Mouse (Mus musculus) heart, adult 2 months (tissue): ENCODE results near the gene Zfp507. TPM values are rescaled to one million over a fixed set of nuclear protein-coding genes. Genes with fewer than 3 reads are reported as not detected.

Source experiments
- DNase-seq, 2 experiments: peaks; one replicate each; pipeline ENCODE4 v3.0.0; 2021
- H3K27ac ChIP-seq: fragments of 200-600 bp; 2 replicates; pipeline ENCODE4 v1.8.1; 2022
- H3K27me3 ChIP-seq: fragments of 200-500 bp; 2 replicates; pipeline ENCODE4 v1.6.1; 2012; ENCODE audit warnings: mild to moderate bottlenecking, low read length, inconsistent platforms, mixed read lengths; ENCODE audit not compliant: control insufficient read depth, insufficient read depth
- H3K36me3 ChIP-seq: fragments of 200-500 bp; 2 replicates; pipeline ENCODE4 v1.6.1; 2012; ENCODE audit warnings: low read length, inconsistent platforms; ENCODE audit not compliant: control insufficient read depth, insufficient read depth
- H3K4me1 ChIP-seq: fragments of 200-500 bp; 2 replicates; pipeline ENCODE4 v1.6.1; 2011; ENCODE audit warnings: low read length; ENCODE audit not compliant: control insufficient read depth, insufficient read depth
- H3K4me3 ChIP-seq: fragments of 200-600 bp; 2 replicates; pipeline ENCODE4 v1.8.1; 2022
- H3K79me2 ChIP-seq: fragments of 200-500 bp; replicated peaks from 2 replicates; pipeline ENCODE4 v1.6.1; 2012; ENCODE audit warnings: mild to moderate bottlenecking, inconsistent platforms, low read length, moderate library complexity, mixed read lengths; ENCODE audit not compliant: control insufficient read depth, insufficient read depth
- H3K9ac ChIP-seq: fragments of 200-500 bp; 2 replicates; pipeline ENCODE4 v1.6.1; 2012; ENCODE audit warnings: low read depth, mild to moderate bottlenecking, control low read depth, inconsistent platforms, low read length, mixed read lengths
- CTCF ChIP-seq: fragments of 200-600 bp; IDR thresholded peaks from 2 replicates; pipeline ENCODE4 v1.8.1; 2022; ENCODE audit warnings: antibody characterized with exemption, mild to moderate bottlenecking, moderate library complexity
- EP300 ChIP-seq: fragments of 200-500 bp; IDR thresholded peaks from 2 replicates; pipeline ENCODE4 v1.6.1; 2011; ENCODE audit warnings: low read depth, low read length, control low read depth; ENCODE audit not compliant: insufficient read depth
- POLR2A ChIP-seq: fragments of 200-500 bp; IDR thresholded peaks from 2 replicates; pipeline ENCODE4 v1.6.1; 2011; ENCODE audit warnings: mild to moderate bottlenecking, low read depth, low read length, control low read depth; ENCODE audit not compliant: insufficient read depth
- WGBS: fragments of 180-500 bp; shearing (Covaris S2); methylation state at CpG from one replicate; pipeline ENCODE4 v1.1.7; 2018; 5-methylcytosine and 5-hydroxymethylcytosine counted together
- intact Hi-C: fragments of 180-260 bp; cut with DNase I; formaldehyde crosslinking; loops from one replicate; pipeline ENCODE4 v1.15.1; 2025
- polyA plus RNA-seq: library from polyadenylated mRNA; depleted of rRNA; stranded (reverse); fragments of >200 nt; gene quantifications from 2 replicates; pipeline ENCODE4 v1.2.3, GENCODE M21; 2012
- total RNA-seq, 2 experiments: library from RNA; stranded (reverse); gene quantifications; 2 replicates each; pipeline ENCODE4 v1.2.3; 2021

Zfp507 gene
- total and polyA plus RNA-seq, 3 experiments: 3.7 to 11.2 (median 9.4) TPM

GRCm38 (mm10) chr7:35740489-35741230 is 62.1 kb downstream of the Zfp507 start:
- H3K9ac ChIP-seq: no peak overlapping the region
- DNase-seq: peak; percentile 23 to 47
- H3K27me3 ChIP-seq: no peaks in the 10 kb centered on the region
- no peaks in the 10 kb centered on the region for H3K79me2 ChIP-seq
- intact Hi-C loops: no loop called here
- no peak overlapping the region for H3K27ac ChIP-seq
- WGBS: 57% methylated on average over 5 of the region's 5 CpGs
- H3K4me3 ChIP-seq: no peak overlapping the region
- TF ChIP-seq POLR2A (no peak), CTCF (peak; percentile 69)
- no peaks in the 10 kb centered on the region for H3K36me3 ChIP-seq
- H3K4me1 ChIP-seq: no peaks in the 10 kb centered on the region

GRCm38 (mm10) chr7:35738871-35739270 is 63.9 kb downstream of the Zfp507 start:
- intact Hi-C loops: no loop called here
- Histone ChIP-seq H3K4me3 (no peak overlapping the region), H3K27ac (no peak overlapping the region), H3K27me3 (no peaks in the 10 kb centered on the region), H3K9ac (no peak overlapping the region), H3K36me3 (no peaks in the 10 kb centered on the region), H3K79me2 (no peaks in the 10 kb centered on the region), H3K4me1 (no peaks in the 10 kb centered on the region)
- DNase-seq: no peak
- TF ChIP-seq POLR2A (no peak), CTCF (no peak), EP300 (no peak)

- 76% methylated on average over 14 of the region's 14 CpGs for WGBS
- intact Hi-C loops: loop anchor here (5.0 kb wide), 1 partner anchor 46 kb away; no protein-coding TSS in a partner anchor
- Histone ChIP-seq H3K27me3 (no peaks in the 10 kb centered on the region), H3K36me3 (no peaks in the 10 kb centered on the region), H3K4me3 (no peak overlapping the region), H3K4me1 (no peaks in the 10 kb centered on the region), H3K9ac (no peak overlapping the region), H3K27ac (no peak overlapping the region), H3K79me2 (no peaks in the 10 kb centered on the region)
- DNase-seq: no peak
- no peak for TF ChIP-seq EP300
- TF ChIP-seq CTCF: no peak
- no peak for TF ChIP-seq POLR2A
Observed at GRCm38 (mm10) chr7:35733313-35734050, 69.3 kb downstream of the Zfp507 start.

GRCm38 (mm10) chr7:35732585-35733059 is 70.2 kb downstream of the Zfp507 start:
- intact Hi-C loops: loop anchor here (5.0 kb wide), 1 partner anchor 45 kb away; no protein-coding TSS in a partner anchor
- Histone ChIP-seq H3K4me3 (no peak overlapping the region), H3K9ac (no peak overlapping the region), H3K27ac (no peak overlapping the region), H3K27me3 (no peaks in the 10 kb centered on the region), H3K79me2 (no peaks in the 10 kb centered on the region), H3K4me1 (no peaks in the 10 kb centered on the region), H3K36me3 (no peaks in the 10 kb centered on the region)
- TF ChIP-seq POLR2A (no peak), CTCF (no peak), EP300 (no peak)
- WGBS: 90% methylated on average over 10 of the region's 10 CpGs
- DNase-seq: no peak

GRCm38 (mm10) chr7:35729621-35730031 is 73.2 kb downstream of the Zfp507 start:
- intact Hi-C loops: loop anchor here (5.0 kb wide), 1 partner anchor 42 kb away; no protein-coding TSS in a partner anchor
- H3K27me3 ChIP-seq: no peaks in the 10 kb centered on the region
- H3K9ac ChIP-seq: no peak overlapping the region
- no peaks in the 10 kb centered on the region for H3K79me2 ChIP-seq
- H3K27ac ChIP-seq: no peak overlapping the region
- peak in 1 of 2 experiments; percentile 12 for DNase-seq
- 24% methylated on average over 9 of the region's 9 CpGs for WGBS
- TF ChIP-seq EP300 (no peak), CTCF (no peak), POLR2A (no peak)
- H3K36me3 ChIP-seq: no peaks in the 10 kb centered on the region
- H3K4me3 ChIP-seq: no peak overlapping the region
- H3K4me1 ChIP-seq: no peaks in the 10 kb centered on the region

- Histone ChIP-seq H3K4me3 (no peak overlapping the region), H3K4me1 (no peaks in the 10 kb centered on the region), H3K79me2 (no peaks in the 10 kb centered on the region), H3K36me3 (no peaks in the 10 kb centered on the region), H3K27me3 (no peaks in the 10 kb centered on the region), H3K9ac (no peak overlapping the region), H3K27ac (no peak overlapping the region)
- DNase-seq: no peak
- no peak for TF ChIP-seq POLR2A
- no peak for TF ChIP-seq EP300
- no peak for TF ChIP-seq CTCF
- intact Hi-C loops: no loop called here
- 95% methylated on average over 12 of the region's 12 CpGs for WGBS
Observed at GRCm38 (mm10) chr7:35728376-35728775, 74.4 kb downstream of the Zfp507 start.
